Comparison of ENCODE assay signal across 27 mouse cellular contexts in genomic region chr1:55207561-55207960, GRCm38 (mm10). TPM values are rescaled to one million over a fixed set of nuclear protein-coding genes. Genes with fewer than 3 reads are reported as not detected.
DNase-seq lines count a peak whose midpoint lies in the region; ATAC-seq lines count a peak whose summit lies in the region.
"Had no signal": no experiment of that assay in that cellular context is flagged by ENCODE, and none has a peak within 500 bp of the region (broad histone marks: within the 10 kb centered on the region; RNA-seq: fewer than 3 reads in every experiment).

No protein-coding gene starts in this region.

- H3K4me2 ChIP-seq in midbrain, embryonic 12.5 days (replicated peaks), result no peak overlapping the region
- H3K4me2 ChIP-seq: embryonic facial prominence, embryonic 12.5 days; embryonic facial prominence, embryonic 15.5 days; heart, embryonic 13.5 days; hindbrain, embryonic 14.5 days had no signal

- H3K9ac ChIP-seq in midbrain, embryonic 12.5 days (replicated peaks), result 0 out of 2 replicates have a peak overlapping the region, but pooled peaks have one; percentile 15
- H3K9ac ChIP-seq: embryonic facial prominence, embryonic 12.5 days; embryonic facial prominence, embryonic 15.5 days; forebrain, postnatal 0 days; heart, embryonic 13.5 days; hindbrain, embryonic 14.5 days had no signal

- peaks cover 6% of the 10 kb centered on the region; the same call in 1 of the 2 replicates for H3K4me1 ChIP-seq in midbrain, embryonic 12.5 days
- peaks cover 34% of the 10 kb centered on the region for H3K4me1 ChIP-seq in midbrain, embryonic 10.5 days

- no peaks in the 10 kb centered on the region for H3K27me3 ChIP-seq in midbrain, embryonic 12.5 days
- 0 out of 2 replicates have a peak, but pooled peaks cover 13% of the 10 kb centered on the region for H3K27me3 ChIP-seq in midbrain, embryonic 10.5 days (ENCODE audit: low read depth, poor library complexity, severe bottlenecking)
- H3K27me3 ChIP-seq: embryonic facial prominence, embryonic 12.5 days; embryonic facial prominence, embryonic 15.5 days; heart, embryonic 13.5 days had no signal

- H3K27ac ChIP-seq in midbrain, embryonic 12.5 days (replicated peaks), result no peak overlapping the region
- no peak overlapping the region for H3K27ac ChIP-seq in midbrain, embryonic 10.5 days (replicated peaks)
- H3K27ac ChIP-seq: embryonic facial prominence, embryonic 12.5 days; embryonic facial prominence, embryonic 15.5 days; heart, adult 2 months; heart, embryonic 10.5 days; heart, embryonic 13.5 days; hindbrain, embryonic 14.5 days; hindbrain, postnatal 0 days had no signal

- H3K4me3 ChIP-seq in midbrain, embryonic 12.5 days, result no peak overlapping the region
- no peak overlapping the region for H3K4me3 ChIP-seq in midbrain, embryonic 10.5 days
- H3K4me3 ChIP-seq: embryonic facial prominence, embryonic 12.5 days; embryonic facial prominence, embryonic 15.5 days; heart, adult 2 months; heart, embryonic 10.5 days; heart, embryonic 13.5 days had no signal

- ATAC-seq in midbrain, embryonic 12.5 days (ENCODE audit: low FRiP score, low read depth), result no peak
- ATAC-seq: CD4-positive, CD25-positive, alpha-beta regulatory T cell, adult 4 months; forebrain, embryonic 14.5 days; forebrain, postnatal 0 days; hindbrain, postnatal 0 days; inflammation-experienced regulatory T-cells, adult 6 months; intestine, embryonic 16.5 days had no signal

- no peaks in the 10 kb centered on the region for H3K36me3 ChIP-seq in midbrain, embryonic 12.5 days
- no peaks in the 10 kb centered on the region for H3K36me3 ChIP-seq in midbrain, embryonic 10.5 days
- H3K36me3 ChIP-seq: heart, embryonic 10.5 days had no signal

- WGBS in midbrain, embryonic 12.5 days, result 88% methylated on average over 6 of the region's 6 CpGs
- WGBS in midbrain, embryonic 10.5 days, result 92% methylated on average over 6 of the region's 6 CpGs

- no peaks in the 10 kb centered on the region for H3K9me3 ChIP-seq in midbrain, embryonic 12.5 days
- H3K9me3 ChIP-seq in midbrain, embryonic 10.5 days (replicated peaks), result no peaks in the 10 kb centered on the region
- H3K9me3 ChIP-seq: embryonic facial prominence, embryonic 12.5 days; embryonic facial prominence, embryonic 15.5 days; heart, embryonic 10.5 days; heart, embryonic 13.5 days had no signal

- peak; percentile 39 for DNase-seq in adrenal gland, postnatal 10 days
- no peak for DNase-seq in adrenal gland, postnatal 4 days (ENCODE audit: low spot score in 2 of 2)
- no peak for DNase-seq in midbrain, embryonic 10.5 days (ENCODE audit: low spot score)
- DNase-seq in adrenal gland, postnatal 36 days, result peak; percentile 58 to 74
- no peak for DNase-seq in lung, postnatal 4 days
- DNase-seq: cerebellum, adult 11 months; cerebellum, adult 2 months; cerebellum, adult 9-11 months; cerebellum, postnatal 25 days; forebrain, postnatal 0 days; gastrocnemius, postnatal 10 days; gastrocnemius, postnatal 36 days; heart, adult 2 months; heart, postnatal 14 days; heart, postnatal 4 days had no signal

RNA-seq across cellular contexts. Expression of gene Rftn2, which starts 19.0 kb away (rescaled TPM):
- total RNA-seq in adrenal gland, postnatal 10 days (2021), result 10 to 100 TPM; 14.2 to 19.7 TPM
- total RNA-seq in adrenal gland, postnatal 4 days (2021), result 10 to 100 TPM; 32.7 to 33.0 TPM
- polyA plus RNA-seq in midbrain, embryonic 12.5 days (2016; fragmentation: Nextera tagmentation; extraction: Ambion mirVana), result 8.3 and 8.9 TPM in 2 replicates
- polyA plus RNA-seq in midbrain, embryonic 10.5 days (2016; fragmentation: Nextera tagmentation; extraction: Ambion mirVana), result 5.8 TPM in 2 replicates
- 10 to 100 TPM; 18.2 to 21.9 TPM for total RNA-seq in adrenal gland, postnatal 36 days (2021)
- total RNA-seq: MEL had no signal

RNA-seq across cellular contexts. Expression of gene Mars2, which starts 29.4 kb away (rescaled TPM):
- total RNA-seq in adrenal gland, postnatal 10 days (2021), result 1 to 10 TPM; 5.0 to 5.8 TPM
- 1 to 10 TPM; 5.2 to 6.0 TPM for total RNA-seq in adrenal gland, postnatal 4 days (2021)
- polyA plus RNA-seq in midbrain, embryonic 12.5 days (2016; fragmentation: Nextera tagmentation; extraction: Ambion mirVana), result 4.0 TPM in 2 replicates
- polyA plus RNA-seq in midbrain, embryonic 10.5 days (2016; fragmentation: Nextera tagmentation; extraction: Ambion mirVana), result 2.8 and 3.2 TPM in 2 replicates
- 1 to 10 TPM; 6.9 to 8.9 TPM for total RNA-seq in adrenal gland, postnatal 36 days (2021)

Comparison
In these comparisons a context has a peak if more than half of its experiments do, and no peak if none do; other contexts are left out.
1. DNase-seq: peak in adrenal gland, postnatal 10 days (single experiment) and adrenal gland, postnatal 36 days (2 of 2); none in adrenal gland, postnatal 4 days (0 of 2), midbrain, embryonic 10.5 days (single experiment) and lung, postnatal 4 days (0 of 2).